Mouse (Mus musculus) cortical plate, adult 2 months (tissue): ENCODE measurements around the gene Mcam.

Experiments used
- CTCF ChIP-seq: fragments of 200-500 bp; IDR thresholded peaks from 2 replicates; pipeline ENCODE4 v1.5.1; 2011; ENCODE audit warnings: mild to moderate bottlenecking, control low read depth, low read length; ENCODE audit not compliant: insufficient read depth; ENCODE audit errors: extremely low read depth
- POLR2A ChIP-seq: fragments of 200-500 bp; IDR thresholded peaks from 2 replicates; pipeline ENCODE4 v1.6.1; 2011; ENCODE audit warnings: mild to moderate bottlenecking, low read length, control low read depth; ENCODE audit not compliant: insufficient read depth; ENCODE audit errors: extremely low read depth

- TF ChIP-seq CTCF (no peak), POLR2A (no peak)
Measured at GRCm38 (mm10) chr9:44159886-44160285, 25.6 kb downstream of the Mcam start.
